Mouse (Mus musculus) cerebellum, adult 18-20 months (tissue): ENCODE measurements around the gene Esp6.
"Not testable (repeated sequence)": the region's sequence is repeated elsewhere in the genome, so short reads cannot be mapped to it uniquely, and the experiment has no call there.

Source experiments
- DNase-seq, 2 experiments: peaks; one replicate each; pipeline ENCODE4 v3.0.0; 2021

Esp6 gene

DNA sequence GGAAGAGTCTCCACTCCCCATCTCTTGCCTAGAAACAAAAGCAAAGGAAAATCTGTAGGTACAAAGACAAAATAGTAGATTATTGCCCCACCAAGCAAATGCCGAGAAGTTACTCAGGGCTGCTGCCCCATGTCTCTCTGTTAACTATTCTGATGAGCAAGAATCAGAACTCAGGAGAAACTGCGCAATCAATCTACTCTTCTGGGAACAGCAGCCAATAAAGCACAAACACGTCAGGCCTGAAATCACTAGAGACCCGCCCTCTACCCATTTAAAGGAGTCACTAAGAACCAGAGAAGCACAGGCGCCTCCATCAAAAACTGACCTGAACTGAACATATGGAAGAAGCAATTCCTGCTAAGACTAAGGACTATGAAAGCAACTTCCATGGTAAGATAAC, at the start of gene Esp6:
Gene Esp6, plus strand, starts transcription at position 301 of the 400 bp plus-strand sequence.
- no peak for DNase-seq

DNA sequence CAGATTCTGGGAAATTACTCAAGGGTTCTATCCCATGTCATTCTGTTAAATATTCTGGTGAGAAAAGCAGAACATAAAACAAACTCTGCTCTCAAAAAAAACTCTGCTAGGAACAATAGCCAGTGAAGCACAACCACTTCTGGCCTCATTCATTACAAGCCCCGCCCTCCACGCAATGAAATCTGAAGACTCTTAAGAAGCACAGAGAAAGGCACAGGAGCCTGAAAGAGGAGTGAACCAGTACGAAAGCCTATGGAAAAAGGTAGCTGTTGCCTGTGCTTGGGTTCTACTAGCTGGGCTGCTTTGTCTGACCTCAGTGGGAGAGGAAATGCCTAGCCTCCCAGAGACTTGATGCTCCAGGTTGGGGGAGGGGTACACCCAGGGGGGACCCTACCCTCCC, 41.5 kb upstream of the Esp6 start, which contains the start of gene Esp8:
Gene Esp8, plus strand, starts transcription at position 205 of the 400 bp plus-strand sequence.
- DNase-seq, result no peak

DNA sequence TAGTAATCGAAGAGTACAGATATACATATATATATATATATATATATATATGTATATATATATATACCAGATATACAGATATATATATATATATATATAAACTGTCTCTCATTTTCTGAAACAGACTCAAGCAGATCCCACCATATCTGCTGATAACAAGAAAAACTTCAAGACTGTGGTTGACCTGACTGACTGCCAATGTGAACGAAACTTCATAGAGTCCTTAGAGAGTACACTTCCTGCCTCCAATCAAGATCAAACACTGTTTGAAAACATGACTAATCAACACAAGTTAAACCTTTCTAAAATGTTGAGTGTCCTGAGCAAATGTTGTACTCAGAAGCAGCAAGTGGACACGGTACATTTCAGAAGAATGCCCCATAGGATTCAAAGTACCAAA, 31.5 kb upstream of the Esp6 start:
- DNase-seq, result no peak

DNA sequence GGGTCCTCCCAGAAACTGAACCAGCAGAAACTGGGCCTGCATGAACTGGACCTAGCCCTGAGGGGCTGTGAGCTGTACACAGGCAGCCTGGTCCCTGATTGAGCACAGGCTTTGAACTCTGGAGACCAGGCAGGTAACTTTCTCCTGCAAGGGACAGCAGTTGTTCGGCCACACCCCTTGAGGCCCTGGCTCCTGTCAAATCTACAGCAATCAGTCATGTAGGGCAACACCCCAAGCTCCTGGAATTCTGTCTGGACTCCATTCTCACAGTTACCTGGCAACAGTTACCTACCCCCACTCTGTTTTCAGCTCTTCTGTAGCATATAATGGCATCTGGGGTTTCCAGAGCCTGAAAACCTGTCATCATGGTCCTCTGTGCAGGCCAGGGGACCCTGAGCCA, 30.2 kb upstream of the Esp6 start:
- DNase-seq, result no peak

DNA sequence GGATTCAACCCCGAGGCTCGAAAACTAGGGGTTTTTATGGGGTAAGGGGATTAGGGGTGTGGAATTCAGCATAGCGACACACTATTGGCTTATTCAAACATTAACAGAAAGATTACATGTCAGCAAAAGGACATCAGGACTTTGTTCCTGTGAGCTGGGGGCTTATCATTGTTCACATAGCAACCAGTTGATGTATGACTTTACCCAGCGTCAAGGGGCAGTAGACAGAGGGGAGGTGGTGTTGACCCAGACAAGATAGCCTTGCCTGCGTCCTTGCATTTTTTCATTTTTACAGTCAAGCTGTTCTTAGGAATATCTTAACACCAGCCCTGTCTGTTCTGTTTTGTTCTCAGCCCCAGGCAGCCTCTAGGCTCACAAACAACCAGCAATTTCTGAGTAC, 14.3 kb upstream of the Esp6 start:
- DNase-seq, result not testable (repeated sequence)

DNA sequence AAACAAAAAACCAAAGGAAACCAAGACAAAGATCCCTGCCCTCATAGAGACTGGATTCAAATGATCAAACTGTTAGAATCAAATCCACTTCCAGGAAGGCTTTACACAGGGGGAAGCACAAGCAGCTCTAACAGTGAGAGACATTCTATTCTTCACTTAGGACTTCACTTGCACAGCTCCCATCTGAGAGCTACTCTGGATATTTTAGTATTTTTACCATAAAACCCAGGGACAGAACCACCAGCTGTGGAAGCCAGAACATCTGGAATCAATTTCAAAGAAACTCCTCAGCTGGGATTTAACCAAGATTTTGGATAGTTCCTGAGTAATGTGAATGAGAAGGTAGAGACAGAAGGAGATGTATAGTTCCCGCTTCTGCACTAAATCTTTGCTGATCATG, 7.8 kb upstream of the Esp6 start:
- no peak for DNase-seq

DNA sequence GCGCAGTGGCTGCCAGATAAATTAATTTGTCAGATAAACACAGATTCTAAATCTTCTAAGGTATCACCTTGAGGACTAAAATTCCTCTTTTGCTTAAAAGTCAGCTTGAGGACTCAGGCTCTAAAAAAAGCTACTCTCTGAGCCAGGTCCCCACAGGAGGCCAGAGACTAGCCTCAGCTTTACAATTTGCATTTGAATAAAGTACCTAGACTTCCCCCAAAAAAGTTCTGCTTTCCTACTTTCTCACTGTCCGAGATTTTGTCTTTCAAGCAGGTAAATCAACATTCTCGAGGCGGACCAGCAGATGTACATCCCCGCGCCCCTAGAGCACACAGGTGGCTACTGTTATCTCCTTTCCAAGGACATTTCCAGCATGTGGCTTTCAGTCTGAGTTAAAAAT, 22.6 kb downstream of the Esp6 start:
- DNase-seq, result not testable (repeated sequence)

DNA sequence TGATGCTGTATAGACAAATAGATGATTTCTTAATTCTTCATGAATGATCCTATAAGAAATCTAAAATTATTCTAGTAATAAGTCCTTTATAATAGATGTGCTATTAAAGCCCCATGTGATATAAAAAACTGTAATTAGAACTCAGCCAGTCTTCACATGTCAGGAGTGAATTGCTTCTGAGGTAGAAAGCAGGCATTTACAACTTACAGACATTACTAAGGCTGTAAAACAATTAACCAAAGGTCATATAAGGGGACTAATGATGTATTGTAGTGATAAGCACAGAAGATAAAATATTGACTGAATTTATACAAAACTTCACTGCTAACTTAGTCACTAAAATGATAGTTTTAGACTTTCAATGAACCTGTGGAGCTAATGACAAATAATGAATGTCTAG, 30.0 kb downstream of the Esp6 start:
- DNase-seq, result no peak

DNA sequence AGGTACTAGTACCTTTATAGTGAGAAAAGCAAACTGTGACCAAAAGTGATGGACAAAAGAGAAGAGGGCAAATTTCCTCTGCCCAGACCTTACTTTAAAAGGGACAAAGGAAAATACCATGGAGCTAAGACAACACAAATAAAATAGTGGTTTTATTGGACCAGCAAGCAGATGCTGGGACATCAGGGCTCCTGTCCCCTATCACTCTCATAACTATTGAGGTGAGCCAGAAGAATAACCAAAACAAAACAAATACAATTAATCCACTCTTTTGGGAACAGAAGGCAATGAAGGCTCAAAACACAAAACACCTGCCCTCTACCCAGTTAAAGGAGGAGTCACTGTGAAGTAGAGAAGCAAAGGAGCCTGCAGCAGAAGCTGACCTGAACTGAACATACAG, 37.0 kb downstream of the Esp6 start, which contains the start of gene Esp4:
Gene Esp4, plus strand, starts transcription at position 301 of the 400 bp plus-strand sequence.
- no peak for DNase-seq
